Comparison of ENCODE assay signal across 8 mouse cellular contexts in genomic region chr14:20930481-20931391, GRCm38 (mm10). TPM values are rescaled to one million over a fixed set of nuclear protein-coding genes. Genes with fewer than 3 reads are reported as not detected.
A peak's percentile ranks its signal among the peaks of the same experiment; 100 is the strongest.
DNase-seq lines count a peak whose midpoint lies in the region; ATAC-seq and TF ChIP-seq lines count a peak whose summit lies in the region.

No protein-coding gene starts in this region.

- peak overlapping the region; percentile 74 for H3K4me2 ChIP-seq in neural tube, embryonic 12.5 days (replicated peaks)

- TF ChIP-seq CTCF in liver, adult 2 months (IDR thresholded peaks at IDR 0.05; ENCODE audit: low read depth, low read length): no peak

- no peak for TF ChIP-seq POLR2A in liver, adult 2 months (IDR thresholded peaks at IDR 0.05; ENCODE audit: extremely low read depth, insufficient read depth, low read length)

- H3K79me2 ChIP-seq in liver, adult 2 months (ENCODE audit: control insufficient read depth, insufficient read depth, low read length): peaks cover 19% of the 10 kb centered on the region; the same call in 1 of the 2 replicates

- WGBS in embryonic facial prominence, embryonic 10.5 days: 36% methylated on average over 8 of the region's 8 CpGs
- WGBS in hindbrain, embryonic 10.5 days: 44% methylated on average over 8 of the region's 8 CpGs
- WGBS in liver, adult 2 months: 12% methylated on average over 8 of the region's 8 CpGs
- WGBS in neural tube, embryonic 12.5 days: 29% methylated on average over 8 of the region's 8 CpGs

- peak overlapping the region; percentile 94 for H3K27ac ChIP-seq in embryonic facial prominence, embryonic 10.5 days (replicated peaks)
- peak overlapping the region; percentile 94; the same call in 1 of the 2 replicates for H3K27ac ChIP-seq in hindbrain, embryonic 10.5 days
- peak overlapping the region; percentile 76 for H3K27ac ChIP-seq in liver, adult 2 months (replicated peaks; ENCODE audit: insufficient read depth, low read depth, low read length)
- no peak overlapping the region for H3K27ac ChIP-seq in neural tube, embryonic 12.5 days

- DNase-seq in embryonic facial prominence, embryonic 10.5 days (ENCODE audit: low spot score): peak; percentile 24
- peak; percentile 19 for DNase-seq in hindbrain, embryonic 10.5 days (ENCODE audit: low spot score)
- DNase-seq in liver, adult 2 months (ENCODE audit: extremely low read depth, low read depth, low spot score): peak; percentile 50
- DNase-seq in ovary, adult 18-20 months (ENCODE audit: low spot score): no peak
- DNase-seq in ovary, postnatal 10 days (ENCODE audit: low spot score): no peak

- no peaks in the 10 kb centered on the region for H3K9me3 ChIP-seq in erythroblast, embryonic 14.5 days (ENCODE audit: control insufficient read depth, low read length)
- no peaks in the 10 kb centered on the region for H3K9me3 ChIP-seq in embryonic facial prominence, embryonic 10.5 days
- no peaks in the 10 kb centered on the region for H3K9me3 ChIP-seq in hindbrain, embryonic 10.5 days
- H3K9me3 ChIP-seq in neural tube, embryonic 12.5 days: no peaks in the 10 kb centered on the region

- peaks cover 61% of the 10 kb centered on the region for H3K4me1 ChIP-seq in erythroblast, embryonic 14.5 days (ENCODE audit: control insufficient read depth)
- H3K4me1 ChIP-seq in embryonic facial prominence, embryonic 10.5 days: peaks cover 19% of the 10 kb centered on the region
- H3K4me1 ChIP-seq in hindbrain, embryonic 10.5 days (replicated peaks): peaks cover 27% of the 10 kb centered on the region
- H3K4me1 ChIP-seq in liver, adult 2 months (ENCODE audit: control insufficient read depth, insufficient read depth, low read length): peaks cover 15% of the 10 kb centered on the region
- peaks cover 22% of the 10 kb centered on the region for H3K4me1 ChIP-seq in neural tube, embryonic 12.5 days

- peak overlapping the region; percentile 91 for H3K9ac ChIP-seq in liver, adult 2 months (ENCODE audit: low read depth, low read length)
- H3K9ac ChIP-seq in neural tube, embryonic 12.5 days: peak overlapping the region; percentile 84

- no peaks in the 10 kb centered on the region for H3K27me3 ChIP-seq in erythroblast, embryonic 14.5 days (ENCODE audit: control insufficient read depth)
- H3K27me3 ChIP-seq in embryonic facial prominence, embryonic 10.5 days (replicated peaks; ENCODE audit: low read depth, poor library complexity, severe bottlenecking): no peaks in the 10 kb centered on the region
- peaks cover 14% of the 10 kb centered on the region for H3K27me3 ChIP-seq in hindbrain, embryonic 10.5 days (ENCODE audit: insufficient read depth, poor library complexity, severe bottlenecking)
- no peaks in the 10 kb centered on the region for H3K27me3 ChIP-seq in liver, adult 2 months (ENCODE audit: control insufficient read depth, insufficient read depth, low read length)
- H3K27me3 ChIP-seq in neural tube, embryonic 12.5 days (replicated peaks): no peaks in the 10 kb centered on the region

- H3K4me3 ChIP-seq in erythroblast, embryonic 14.5 days (replicated peaks): peak overlapping the region; percentile 84
- H3K4me3 ChIP-seq in embryonic facial prominence, embryonic 10.5 days: peak overlapping the region; percentile 87
- peak overlapping the region; percentile 88 for H3K4me3 ChIP-seq in hindbrain, embryonic 10.5 days
- peak overlapping the region; percentile 83 for H3K4me3 ChIP-seq in liver, adult 2 months (ENCODE audit: insufficient read depth, low read depth, low read length)
- peak overlapping the region; percentile 83 for H3K4me3 ChIP-seq in neural tube, embryonic 12.5 days

- ATAC-seq in erythroblast, adult 5-6 weeks (replicated peaks; ENCODE audit: low FRiP score, poor library complexity, severe bottlenecking): no peak
- no peak for ATAC-seq in neural tube, embryonic 12.5 days (ENCODE audit: low FRiP score, low read depth)

- peaks cover 2% of the 10 kb centered on the region for H3K36me3 ChIP-seq in erythroblast, embryonic 14.5 days (ENCODE audit: control insufficient read depth)
- H3K36me3 ChIP-seq in embryonic facial prominence, embryonic 10.5 days (replicated peaks): no peaks in the 10 kb centered on the region
- no peaks in the 10 kb centered on the region for H3K36me3 ChIP-seq in hindbrain, embryonic 10.5 days
- no peaks in the 10 kb centered on the region for H3K36me3 ChIP-seq in liver, adult 2 months (ENCODE audit: control insufficient read depth, insufficient read depth, low read length)
- no peaks in the 10 kb centered on the region for H3K36me3 ChIP-seq in neural tube, embryonic 12.5 days

RNA-seq across cellular contexts. Expression of gene Vcl, which starts 1.5 kb away (rescaled TPM):
- 0.21 and 0.43 TPM in 2 replicates for polyA plus RNA-seq in erythroblast, embryonic 14.5 days (2012)
- 42.1 and 45.6 TPM in 2 replicates for total RNA-seq in erythroblast, adult 5-6 weeks (2015; ENCODE audit: low replicate concordance)
- total RNA-seq in erythroblast, adult 5-6 weeks (2017; ENCODE audit: low replicate concordance): 28.2 and 34.6 TPM in 2 replicates
- 36.4 and 37.9 TPM in 2 replicates for polyA plus RNA-seq in embryonic facial prominence, embryonic 10.5 days (2016; fragmentation: Nextera tagmentation; extraction: Ambion mirVana)
- 31.8 and 32.9 TPM in 2 replicates for polyA plus RNA-seq in hindbrain, embryonic 10.5 days (2016; fragmentation: Nextera tagmentation; extraction: Ambion mirVana)
- total RNA-seq in liver, adult 2 months (2014; rRNA removed): 12.1 and 13.6 TPM in 2 replicates
- 7.9 and 9.5 TPM in 2 replicates for polyA plus RNA-seq in liver, adult 2 months (2012; rRNA removed)
- 33.9 and 34.4 TPM in 2 replicates for polyA plus RNA-seq in neural tube, embryonic 12.5 days (2016; fragmentation: Nextera tagmentation; extraction: Ambion mirVana)

Comparison
In these comparisons a context has a peak if more than half of its experiments do, and no peak if none do; other contexts are left out.
1. DNase-seq: peak in embryonic facial prominence, embryonic 10.5 days (single experiment), hindbrain, embryonic 10.5 days (single experiment) and liver, adult 2 months (single experiment); none in ovary, adult 18-20 months (single experiment) and ovary, postnatal 10 days (single experiment).
2. Peak in every context shown above with its lines, with median percentiles within 50 percentile points of each other: H3K4me3 ChIP-seq.